Mouse (Mus musculus): ENCODE measurements around the gene Pten. TPM values are rescaled to one million over a fixed set of nuclear protein-coding genes. Genes with fewer than 3 reads are reported as not detected.

Gene Pten
- polyA plus RNA-seq, 1 experiment = 16.8 TPM

- TF ChIP-seq CTCF (IDR thresholded peaks at IDR 0.05; ENCODE audit: insufficient read depth, low read length) (no peak), POLR2A (IDR thresholded peaks at IDR 0.05; ENCODE audit: borderline replicate concordance, extremely low read depth, low read depth, low read length) (no peak)
- Histone ChIP-seq H3K4me1 (ENCODE audit: control insufficient read depth, insufficient read depth, low read length) (peaks cover 3% of the 10 kb centered on the region; the same call in 1 of the 2 replicates), H3K4me3 (replicated peaks; ENCODE audit: extremely low read depth, low read depth, low read length) (no peak overlapping the region)
- no peak for DNase-seq
- 72% methylated on average over 4 of the region's 4 CpGs for WGBS
Measured at GRCm38 (mm10) chr19:32831286-32831685, 74.0 kb downstream of the Pten start.

GRCm38 (mm10) chr19:32840491-32840890 lies 83.2 kb downstream of the Pten start:
- no peak for DNase-seq
- H3K4me3 ChIP-seq (replicated peaks; ENCODE audit: extremely low read depth, low read depth, low read length) = no peak overlapping the region
- no peak for TF ChIP-seq POLR2A (IDR thresholded peaks at IDR 0.05; ENCODE audit: borderline replicate concordance, extremely low read depth, low read depth, low read length)
- no peak for TF ChIP-seq CTCF (IDR thresholded peaks at IDR 0.05; ENCODE audit: insufficient read depth, low read length)
- 86% methylated on average over 6 of the region's 6 CpGs for WGBS
- H3K4me1 ChIP-seq (ENCODE audit: control insufficient read depth, insufficient read depth, low read length) = no peaks in the 10 kb centered on the region

GRCm38 (mm10) chr19:32844486-32844885 lies 87.2 kb downstream of the Pten start:
- WGBS = 76% methylated on average over 5 of the region's 5 CpGs
- no peaks in the 10 kb centered on the region for H3K4me1 ChIP-seq (ENCODE audit: control insufficient read depth, insufficient read depth, low read length)
- TF ChIP-seq CTCF (IDR thresholded peaks at IDR 0.05; ENCODE audit: insufficient read depth, low read length) = no peak
- no peak for TF ChIP-seq POLR2A (IDR thresholded peaks at IDR 0.05; ENCODE audit: borderline replicate concordance, extremely low read depth, low read depth, low read length)
- DNase-seq = no peak
- H3K4me3 ChIP-seq (replicated peaks; ENCODE audit: extremely low read depth, low read depth, low read length) = no peak overlapping the region

- WGBS = 58% methylated on average over 3 of the region's 3 CpGs
- H3K4me3 ChIP-seq (replicated peaks; ENCODE audit: extremely low read depth, low read depth, low read length) = no peak overlapping the region
- no peak for TF ChIP-seq CTCF (IDR thresholded peaks at IDR 0.05; ENCODE audit: insufficient read depth, low read length)
- TF ChIP-seq POLR2A (IDR thresholded peaks at IDR 0.05; ENCODE audit: borderline replicate concordance, extremely low read depth, low read depth, low read length) = no peak
- DNase-seq = no peak
- no peaks in the 10 kb centered on the region for H3K4me1 ChIP-seq (ENCODE audit: control insufficient read depth, insufficient read depth, low read length)
Measured at GRCm38 (mm10) chr19:32848041-32848440, 90.7 kb downstream of the Pten start.

DNA sequence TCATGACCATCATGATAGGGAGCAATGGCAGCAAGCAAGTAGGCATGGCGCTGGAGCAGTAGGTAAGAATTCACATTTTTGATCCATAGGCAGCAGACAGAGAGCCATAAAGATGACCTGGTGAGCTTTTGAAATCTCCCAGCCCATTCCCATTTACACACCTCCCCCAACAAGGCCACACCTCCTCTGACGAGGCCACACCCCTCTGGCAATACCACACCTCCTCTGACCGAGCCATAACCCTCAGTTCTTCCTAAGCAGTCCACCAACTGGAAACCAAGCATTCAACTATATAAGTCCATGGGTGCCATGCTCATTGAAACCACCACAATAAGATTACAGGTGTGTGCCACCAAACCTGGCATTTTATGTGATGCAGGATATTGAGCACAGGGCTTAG lies 95.0 kb downstream of the Pten start:
- no peak overlapping the region for H3K4me3 ChIP-seq (replicated peaks; ENCODE audit: extremely low read depth, low read depth, low read length)
- no peaks in the 10 kb centered on the region for H3K4me1 ChIP-seq (ENCODE audit: control insufficient read depth, insufficient read depth, low read length)
- 86% methylated on average over 3 of the region's 3 CpGs for WGBS
- DNase-seq = no peak
- TF ChIP-seq CTCF (IDR thresholded peaks at IDR 0.05; ENCODE audit: insufficient read depth, low read length) (no peak), POLR2A (IDR thresholded peaks at IDR 0.05; ENCODE audit: borderline replicate concordance, extremely low read depth, low read depth, low read length) (no peak)

DNA sequence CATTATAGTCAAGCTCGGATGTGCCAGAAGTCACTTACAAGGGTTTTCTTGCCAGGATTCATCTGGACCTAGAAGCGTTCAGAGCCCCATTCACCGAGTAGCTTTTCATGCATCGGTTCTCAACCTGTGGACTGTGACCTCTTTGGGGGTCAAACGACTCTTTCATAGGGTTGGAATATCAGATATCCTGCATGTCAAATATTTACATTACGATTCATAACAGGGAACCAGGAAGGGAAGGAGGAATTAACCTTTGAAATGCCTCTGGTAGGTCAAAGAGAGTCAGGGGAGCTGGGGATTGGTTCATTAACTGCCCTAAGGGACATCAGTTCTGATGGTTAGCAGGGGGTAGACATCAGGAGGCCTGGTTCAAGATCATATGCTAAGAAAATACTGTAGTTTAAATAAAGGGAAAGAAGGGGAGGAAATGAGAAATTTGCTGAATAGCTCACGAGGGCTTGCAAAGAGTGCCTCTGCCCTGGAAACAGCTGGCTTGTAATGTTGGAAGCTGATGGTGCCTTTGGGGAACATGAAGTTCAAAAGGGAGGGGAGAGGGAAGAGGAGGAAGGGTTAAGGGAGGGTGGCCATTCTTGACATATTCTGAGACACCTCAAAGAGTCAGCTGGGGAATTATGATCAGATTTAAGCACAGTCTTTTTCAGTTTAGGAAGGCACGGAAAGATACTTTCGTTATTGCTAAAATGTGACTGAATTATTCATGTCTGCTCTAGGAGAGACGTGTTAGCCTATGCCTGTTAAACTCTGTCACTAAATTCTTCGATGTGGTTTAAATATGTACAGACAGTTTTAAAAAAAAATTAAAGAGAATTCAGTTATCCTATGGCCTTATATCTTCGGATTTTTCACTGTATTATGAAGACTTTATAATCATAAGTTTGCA lies 104.6 kb downstream of the Pten start:
- 52% methylated on average over 12 of the region's 12 CpGs for WGBS
- H3K4me1 ChIP-seq (ENCODE audit: control insufficient read depth, insufficient read depth, low read length) = no peaks in the 10 kb centered on the region
- DNase-seq = no peak
- TF ChIP-seq POLR2A (IDR thresholded peaks at IDR 0.05; ENCODE audit: borderline replicate concordance, extremely low read depth, low read depth, low read length) (no peak), CTCF (IDR thresholded peaks at IDR 0.05; ENCODE audit: insufficient read depth, low read length) (no peak)
- no peak overlapping the region for H3K4me3 ChIP-seq (replicated peaks; ENCODE audit: extremely low read depth, low read depth, low read length)

- DNase-seq = no peak
- TF ChIP-seq CTCF (IDR thresholded peaks at IDR 0.05; ENCODE audit: insufficient read depth, low read length) (no peak), POLR2A (IDR thresholded peaks at IDR 0.05; ENCODE audit: borderline replicate concordance, extremely low read depth, low read depth, low read length) (no peak)
- Histone ChIP-seq H3K4me3 (replicated peaks; ENCODE audit: extremely low read depth, low read depth, low read length) (no peak overlapping the region), H3K4me1 (ENCODE audit: control insufficient read depth, insufficient read depth, low read length) (peaks cover 2% of the 10 kb centered on the region; the same call in 1 of the 2 replicates)
- 32% methylated on average over 13 of the region's 13 CpGs for WGBS
Measured at GRCm38 (mm10) chr19:32866765-32867164, 109.5 kb downstream of the Pten start.

- TF ChIP-seq POLR2A (IDR thresholded peaks at IDR 0.05; ENCODE audit: borderline replicate concordance, extremely low read depth, low read depth, low read length) (no peak), CTCF (IDR thresholded peaks at IDR 0.05; ENCODE audit: insufficient read depth, low read length) (no peak)
- Histone ChIP-seq H3K4me3 (replicated peaks; ENCODE audit: extremely low read depth, low read depth, low read length) (no peak overlapping the region), H3K4me1 (ENCODE audit: control insufficient read depth, insufficient read depth, low read length) (peaks cover 2% of the 10 kb centered on the region; the same call in 1 of the 2 replicates)
- DNase-seq = no peak
- 43% methylated on average over 18 of the region's 18 CpGs for WGBS
Measured at GRCm38 (mm10) chr19:32867181-32867897, 110.0 kb downstream of the Pten start.

- TF ChIP-seq POLR2A (IDR thresholded peaks at IDR 0.05; ENCODE audit: borderline replicate concordance, extremely low read depth, low read depth, low read length) = no peak
- no peak for TF ChIP-seq CTCF (IDR thresholded peaks at IDR 0.05; ENCODE audit: insufficient read depth, low read length)
- H3K4me3 ChIP-seq (replicated peaks; ENCODE audit: extremely low read depth, low read depth, low read length) = no peak overlapping the region
- 78% methylated on average over 5 of the region's 5 CpGs for WGBS
- H3K4me1 ChIP-seq (ENCODE audit: control insufficient read depth, insufficient read depth, low read length) = peaks cover 2% of the 10 kb centered on the region; the same call in 1 of the 2 replicates
- DNase-seq = no peak
Measured at GRCm38 (mm10) chr19:32868560-32868959, 111.3 kb downstream of the Pten start.
